Comparison of ENCODE assay signal across 27 mouse cellular contexts in genomic region chrX:142760415-142760814, GRCm38 (mm10).
DNase-seq lines count a peak whose midpoint lies in the region; ATAC-seq and TF ChIP-seq lines count a peak whose summit lies in the region.
"Had no signal": no experiment of that assay in that cellular context is flagged by ENCODE, and none has a peak within 500 bp of the region (broad histone marks: within the 10 kb centered on the region; RNA-seq: fewer than 3 reads in every experiment).

No protein-coding gene starts in this region.

- H3K9ac ChIP-seq in embryonic facial prominence, embryonic 14.5 days (ENCODE audit: low read depth, low read length) = no peak overlapping the region
- no peak overlapping the region for H3K9ac ChIP-seq in forebrain, postnatal 0 days
- no peak overlapping the region for H3K9ac ChIP-seq in intestine, embryonic 14.5 days (ENCODE audit: low read length)
- H3K9ac ChIP-seq in intestine, postnatal 0 days (ENCODE audit: low read depth, low read length) = no peak overlapping the region
- H3K9ac ChIP-seq: embryonic facial prominence, embryonic 12.5 days; embryonic facial prominence, embryonic 15.5 days; forebrain, embryonic 13.5 days had no signal

- peak; percentile 34 for DNase-seq in embryonic facial prominence, embryonic 14.5 days (ENCODE audit: low spot score)
- DNase-seq in embryonic facial prominence, embryonic 10.5 days (ENCODE audit: low spot score) = no peak
- peak; percentile 35 for DNase-seq in forebrain, postnatal 0 days
- no peak for DNase-seq in forebrain, embryonic 10.5 days (ENCODE audit: extremely low spot score, low spot score)
- DNase-seq in intestine, embryonic 14.5 days (ENCODE audit: low spot score) = no peak
- peak; percentile 12 for DNase-seq in brain, embryonic 18.5 days (ENCODE audit: low read depth, low spot score)
- DNase-seq: adrenal gland, adult 8-10 months; adrenal gland, postnatal 14 days; adrenal gland, postnatal 36 days; B cell, adult 2 months; cerebellum, adult 11 months; cerebellum, adult 18-20 months; cerebellum, adult 8-10 months; cerebellum, adult 9-11 months; cerebellum, postnatal 14 days; cerebellum, postnatal 36 days; embryo, embryonic 11 days had no signal

- H3K27me3 ChIP-seq in embryonic facial prominence, embryonic 14.5 days (replicated peaks; ENCODE audit: control insufficient read depth, insufficient read depth, low read length) = 0 out of 2 replicates have a peak, but pooled peaks cover 4% of the 10 kb centered on the region
- peaks cover 84% of the 10 kb centered on the region for H3K27me3 ChIP-seq in embryonic facial prominence, embryonic 10.5 days (replicated peaks; ENCODE audit: low read depth, poor library complexity, severe bottlenecking)
- no peaks in the 10 kb centered on the region for H3K27me3 ChIP-seq in forebrain, postnatal 0 days (ENCODE audit: insufficient read depth, low read length)
- H3K27me3 ChIP-seq in forebrain, embryonic 10.5 days (ENCODE audit: poor library complexity, severe bottlenecking) = peaks cover 85% of the 10 kb centered on the region
- H3K27me3 ChIP-seq in intestine, embryonic 14.5 days (replicated peaks; ENCODE audit: control insufficient read depth, insufficient read depth, low read length) = no peaks in the 10 kb centered on the region
- no peaks in the 10 kb centered on the region for H3K27me3 ChIP-seq in intestine, postnatal 0 days (replicated peaks; ENCODE audit: control insufficient read depth, insufficient read depth, low read length)
- H3K27me3 ChIP-seq: CH12.LX had no signal

- H3K4me3 ChIP-seq in embryonic facial prominence, embryonic 14.5 days (ENCODE audit: low read depth, low read length) = no peak overlapping the region
- no peak overlapping the region for H3K4me3 ChIP-seq in embryonic facial prominence, embryonic 10.5 days
- H3K4me3 ChIP-seq in forebrain, postnatal 0 days (ENCODE audit: low read depth, low read length) = no peak overlapping the region
- no peak overlapping the region for H3K4me3 ChIP-seq in forebrain, embryonic 10.5 days
- no peak overlapping the region for H3K4me3 ChIP-seq in intestine, embryonic 14.5 days (ENCODE audit: low read depth, low read length)
- no peak overlapping the region for H3K4me3 ChIP-seq in intestine, postnatal 0 days (ENCODE audit: low read depth, low read length)
- H3K4me3 ChIP-seq: embryonic facial prominence, embryonic 12.5 days; embryonic facial prominence, embryonic 15.5 days; erythroblast, embryonic 14.5 days; forebrain, embryonic 13.5 days had no signal

- ATAC-seq in embryonic facial prominence, embryonic 14.5 days (ENCODE audit: low read depth) = no peak
- peak; percentile 78 for ATAC-seq in forebrain, postnatal 0 days
- ATAC-seq in intestine, embryonic 14.5 days (replicated peaks; ENCODE audit: low FRiP score, low TSS enrichment, low read depth) = peak; percentile 50; the same call in 1 of the 2 replicates
- no peak for ATAC-seq in intestine, postnatal 0 days
- ATAC-seq: activated CD4-positive, CD25-positive, alpha-beta regulatory T cell, adult 4 months; CD4-positive, CD25-positive, alpha-beta regulatory T cell, adult 4 months; forebrain, embryonic 13.5 days; Patski had no signal

- H3K4me1 ChIP-seq in embryonic facial prominence, embryonic 14.5 days (ENCODE audit: control insufficient read depth, insufficient read depth, low read length) = no peaks in the 10 kb centered on the region
- H3K4me1 ChIP-seq in embryonic facial prominence, embryonic 10.5 days = peaks cover 4% of the 10 kb centered on the region; the same call in 1 of the 2 replicates
- H3K4me1 ChIP-seq in forebrain, postnatal 0 days (ENCODE audit: insufficient read depth) = no peaks in the 10 kb centered on the region
- no peaks in the 10 kb centered on the region for H3K4me1 ChIP-seq in forebrain, embryonic 10.5 days
- no peaks in the 10 kb centered on the region; the same call in 1 of the 2 replicates for H3K4me1 ChIP-seq in intestine, embryonic 14.5 days (replicated peaks; ENCODE audit: control insufficient read depth, insufficient read depth, low read length)
- H3K4me1 ChIP-seq in intestine, postnatal 0 days (replicated peaks; ENCODE audit: control insufficient read depth, insufficient read depth, low read length) = no peaks in the 10 kb centered on the region
- H3K4me1 ChIP-seq: embryonic facial prominence, embryonic 12.5 days; embryonic facial prominence, embryonic 15.5 days; forebrain, embryonic 13.5 days had no signal

- WGBS in embryonic facial prominence, embryonic 14.5 days = 58% methylated on average over 6 of the region's 6 CpGs
- 88% methylated on average over 6 of the region's 6 CpGs for WGBS in embryonic facial prominence, embryonic 10.5 days
- 61% methylated on average over 6 of the region's 6 CpGs for WGBS in forebrain, postnatal 0 days
- 92% methylated on average over 6 of the region's 6 CpGs for WGBS in forebrain, embryonic 10.5 days
- WGBS in intestine, embryonic 14.5 days = 40% methylated on average over 6 of the region's 6 CpGs
- 75% methylated on average over 6 of the region's 6 CpGs for WGBS in intestine, postnatal 0 days

- no peak overlapping the region for H3K27ac ChIP-seq in embryonic facial prominence, embryonic 14.5 days (replicated peaks; ENCODE audit: low read depth, low read length)
- H3K27ac ChIP-seq in embryonic facial prominence, embryonic 10.5 days (replicated peaks) = no peak overlapping the region
- H3K27ac ChIP-seq in forebrain, postnatal 0 days (ENCODE audit: low read depth, low read length) = 0 out of 2 replicates have a peak overlapping the region, but pooled peaks have one; percentile 40
- no peak overlapping the region for H3K27ac ChIP-seq in forebrain, embryonic 10.5 days
- peak overlapping the region; percentile 47; the same call in 1 of the 2 replicates for H3K27ac ChIP-seq in intestine, embryonic 14.5 days (ENCODE audit: low read depth)
- no peak overlapping the region for H3K27ac ChIP-seq in intestine, postnatal 0 days (ENCODE audit: low read depth, low read length)
- H3K27ac ChIP-seq: embryonic facial prominence, embryonic 12.5 days; embryonic facial prominence, embryonic 15.5 days; forebrain, embryonic 13.5 days had no signal

- no peaks in the 10 kb centered on the region for H3K9me3 ChIP-seq in embryonic facial prominence, embryonic 14.5 days (ENCODE audit: control insufficient read depth, low read length)
- no peaks in the 10 kb centered on the region for H3K9me3 ChIP-seq in embryonic facial prominence, embryonic 10.5 days
- H3K9me3 ChIP-seq in forebrain, postnatal 0 days (ENCODE audit: low read length) = no peaks in the 10 kb centered on the region
- H3K9me3 ChIP-seq in forebrain, embryonic 10.5 days = no peaks in the 10 kb centered on the region
- no peaks in the 10 kb centered on the region for H3K9me3 ChIP-seq in intestine, embryonic 14.5 days (ENCODE audit: control insufficient read depth, low read length)
- H3K9me3 ChIP-seq in intestine, postnatal 0 days (ENCODE audit: control insufficient read depth) = no peaks in the 10 kb centered on the region
- H3K9me3 ChIP-seq: embryonic facial prominence, embryonic 12.5 days; embryonic facial prominence, embryonic 15.5 days; forebrain, embryonic 13.5 days; G1E had no signal

- TF ChIP-seq CTCF in forebrain, postnatal 0 days (IDR thresholded peaks at IDR 0.05; ENCODE audit: low read depth) = no peak
- TF ChIP-seq CTCF in intestine, postnatal 0 days (IDR thresholded peaks at IDR 0.05; ENCODE audit: low read depth) = no peak

- H3K4me2 ChIP-seq in embryonic facial prominence, embryonic 14.5 days (ENCODE audit: low read depth, low read length) = no peak overlapping the region
- H3K4me2 ChIP-seq in forebrain, postnatal 0 days (ENCODE audit: low read depth) = no peak overlapping the region
- no peak overlapping the region for H3K4me2 ChIP-seq in intestine, embryonic 14.5 days (ENCODE audit: low read length)
- no peak overlapping the region for H3K4me2 ChIP-seq in intestine, postnatal 0 days (replicated peaks; ENCODE audit: low read depth)
- H3K4me2 ChIP-seq: embryonic facial prominence, embryonic 12.5 days; embryonic facial prominence, embryonic 15.5 days; forebrain, embryonic 13.5 days had no signal

- no peaks in the 10 kb centered on the region for H3K36me3 ChIP-seq in embryonic facial prominence, embryonic 14.5 days (ENCODE audit: control insufficient read depth, insufficient read depth, low read length)
- H3K36me3 ChIP-seq in embryonic facial prominence, embryonic 10.5 days (replicated peaks) = peaks cover 28% of the 10 kb centered on the region
- H3K36me3 ChIP-seq in forebrain, postnatal 0 days (ENCODE audit: insufficient read depth) = no peaks in the 10 kb centered on the region
- peaks cover 17% of the 10 kb centered on the region for H3K36me3 ChIP-seq in forebrain, embryonic 10.5 days (replicated peaks)
- no peaks in the 10 kb centered on the region; the same call in 1 of the 2 replicates for H3K36me3 ChIP-seq in intestine, embryonic 14.5 days (ENCODE audit: control insufficient read depth, insufficient read depth, low read length)
- no peaks in the 10 kb centered on the region; the same call in 1 of the 2 replicates for H3K36me3 ChIP-seq in intestine, postnatal 0 days (ENCODE audit: control insufficient read depth, insufficient read depth)
- H3K36me3 ChIP-seq: embryonic facial prominence, embryonic 12.5 days had no signal

Comparison
In these comparisons a context has a peak if more than half of its experiments do, and no peak if none do; other contexts are left out.
1. ATAC-seq: peak in forebrain, postnatal 0 days (single experiment) and intestine, embryonic 14.5 days (single experiment); none in embryonic facial prominence, embryonic 14.5 days (single experiment) and intestine, postnatal 0 days (single experiment).
2. DNase-seq: peak in embryonic facial prominence, embryonic 14.5 days (single experiment), forebrain, postnatal 0 days (single experiment) and brain, embryonic 18.5 days (single experiment); none in embryonic facial prominence, embryonic 10.5 days (single experiment), forebrain, embryonic 10.5 days (single experiment) and intestine, embryonic 14.5 days (single experiment).
3. H3K27ac ChIP-seq: peak in forebrain, postnatal 0 days (single experiment) and intestine, embryonic 14.5 days (single experiment); none in embryonic facial prominence, embryonic 14.5 days (single experiment), embryonic facial prominence, embryonic 10.5 days (single experiment), forebrain, embryonic 10.5 days (single experiment) and intestine, postnatal 0 days (single experiment).